Mouse (Mus musculus) cortical plate, adult 2 months (tissue): ENCODE results near the gene Alox5ap.

Source experiments
- CTCF ChIP-seq: fragments of 200-500 bp; IDR thresholded peaks from 2 replicates; pipeline ENCODE4 v1.5.1; 2011; ENCODE audit warnings: mild to moderate bottlenecking, control low read depth, low read length; ENCODE audit not compliant: insufficient read depth; ENCODE audit errors: extremely low read depth
- POLR2A ChIP-seq: fragments of 200-500 bp; IDR thresholded peaks from 2 replicates; pipeline ENCODE4 v1.6.1; 2011; ENCODE audit warnings: mild to moderate bottlenecking, low read length, control low read depth; ENCODE audit not compliant: insufficient read depth; ENCODE audit errors: extremely low read depth

DNA sequence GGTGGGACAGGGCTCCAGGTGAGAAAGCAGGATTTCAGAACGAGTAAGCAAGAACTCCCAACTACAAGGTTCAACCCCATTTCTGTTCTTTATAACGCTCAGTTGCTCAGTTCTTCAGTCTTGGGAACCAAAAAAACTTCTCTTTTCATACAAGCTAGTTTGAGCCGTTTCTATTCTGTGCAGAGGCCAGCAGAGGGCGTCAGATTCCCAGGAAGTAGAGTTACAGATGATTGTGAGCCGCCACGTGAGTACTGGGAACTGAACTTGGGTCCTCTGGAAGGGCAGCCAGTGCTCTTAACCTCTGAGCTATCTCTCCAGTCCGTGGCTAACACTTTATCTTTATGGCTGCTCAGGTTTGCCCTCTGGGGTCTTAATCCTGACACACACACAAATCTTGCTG lies 3.1 kb upstream of the Alox5ap start:
- TF ChIP-seq POLR2A (no peak), CTCF (no peak)
